Mouse (Mus musculus) adipose tissue, adult 10 weeks (tissue): ENCODE results near the gene Zfp455. TPM values are rescaled to one million over a fixed set of nuclear protein-coding genes. Genes with fewer than 3 reads are reported as not detected.

Experiments
- polyA plus RNA-seq: library from polyadenylated mRNA; stranded (reverse); fragments of 350-450 nt; fragmentation: Illumina TruSeq; extraction: RNeasy Lipid Tissue Mini Kit (QIAGEN cat#74804); gene quantifications from one replicate; pipeline ENCODE4 v1.2.3, GENCODE M21; 2014; ENCODE audit warnings: low read depth, low replicate concordance

Zfp455 gene
- polyA plus RNA-seq = 2.4 TPM

GRCm38 (mm10) chr13:67194340-67194894 is at the start of gene Zfp455:
TSS of gene Zfp455 (plus strand) at chr13:67194506.

GRCm38 (mm10) chr13:67172991-67173722 is 21.1 kb upstream of the Zfp455 start, which contains the start of gene Rsl1:
TSS of gene Rsl1 (plus strand) at chr13:67173182.

Other genes starting within 250 kb of the Zfp455 start
- gene Zfp712, start 133.3 kb upstream of the Zfp455 start, polyA plus RNA-seq = 1.2 TPM
- 2.5 TPM for gene Zfp708, start 96.5 kb upstream of the Zfp455 start, polyA plus RNA-seq
- 2.5 TPM for gene Gm28557, start 85.9 kb upstream of the Zfp455 start, polyA plus RNA-seq
- 0.84 TPM for gene Rslcan18, start 78.2 kb upstream of the Zfp455 start, polyA plus RNA-seq
- gene Zfp759, start 72.8 kb upstream of the Zfp455 start, polyA plus RNA-seq = 3.8 TPM
- 4.8 TPM for gene Rsl1, start 21.3 kb upstream of the Zfp455 start, polyA plus RNA-seq
- gene Zfp458, start 84.0 kb downstream of the Zfp455 start, polyA plus RNA-seq = 6.5 TPM
- gene Zfp457, start 112.0 kb downstream of the Zfp455 start, polyA plus RNA-seq = 2.6 TPM
- 4.2 TPM for gene Zfp595, start 138.1 kb downstream of the Zfp455 start, polyA plus RNA-seq
- gene Gm28044, start 166.0 kb downstream of the Zfp455 start, polyA plus RNA-seq = not detected
- gene Zfp953, start 166.1 kb downstream of the Zfp455 start, polyA plus RNA-seq = 2.4 TPM
- 0.48 TPM for gene Gm28041, start 181.2 kb downstream of the Zfp455 start, polyA plus RNA-seq
- 1.4 TPM for gene Zfp456, start 181.3 kb downstream of the Zfp455 start, polyA plus RNA-seq
- gene Zfp429, start 205.3 kb downstream of the Zfp455 start, polyA plus RNA-seq = 6.1 TPM
- 1.4 TPM for gene Zfp459, start 226.9 kb downstream of the Zfp455 start, polyA plus RNA-seq